Mouse (Mus musculus): ENCODE measurements at regions not wholly inside any gene's neighbourhood (a gene's known extent, or its start where the extent isn't known, plus 50 kb on each side); places are given as distances from the start of the nearest gene placed in this dataset.

- Histone ChIP-seq H3K27ac (no peak overlapping the region), H3K4me2 (replicated peaks) (no peak overlapping the region)
- no peak for ATAC-seq (ENCODE audit: low FRiP score)
These were observed 1542.9 kb upstream of the Slc10a2 start for GRCm38 (mm10) chr8:6648083-6648482.

DNA sequence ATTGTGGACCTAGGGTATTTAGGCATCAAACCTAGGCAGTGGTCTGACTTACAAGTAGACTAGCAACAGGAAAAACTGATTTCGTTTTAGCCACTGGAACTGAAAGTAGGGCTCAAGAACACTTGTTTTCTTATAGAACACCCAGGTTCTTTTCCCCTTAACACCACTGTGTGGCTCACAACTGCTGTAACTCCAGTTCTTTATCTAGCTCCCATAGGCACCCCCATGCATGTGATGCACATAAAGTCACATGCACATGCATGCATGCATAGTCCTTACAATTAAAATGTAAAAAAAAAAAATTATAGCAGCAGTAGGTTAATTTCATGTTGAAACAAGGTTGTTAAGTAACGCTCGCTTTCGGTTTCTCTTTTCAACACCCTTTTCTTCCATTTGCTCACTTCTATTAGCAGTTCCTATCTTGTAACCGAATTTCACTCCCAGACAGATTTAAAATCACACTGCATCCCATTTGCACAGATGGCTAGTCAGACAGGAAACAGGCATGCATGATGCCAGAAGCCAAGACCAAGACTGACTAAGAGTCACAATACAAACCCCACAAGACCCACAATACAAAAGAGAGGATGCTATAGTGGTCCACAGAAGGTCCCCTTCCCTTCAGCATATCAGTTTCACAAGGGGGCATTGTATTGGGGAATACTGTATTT lies 1540.3 kb upstream of the Slc10a2 start:
- no peak overlapping the region for H3K4me2 ChIP-seq (replicated peaks)
- WGBS = 93% methylated on average over 5 of the region's 5 CpGs
- H3K4me1 ChIP-seq = no peaks in the 10 kb centered on the region

More at GRCm38 (mm10) chr8:6648083-6648482, 1542.9 kb upstream of the Slc10a2 start:
- H3K4me3 ChIP-seq = no peak overlapping the region
- H3K36me3 ChIP-seq = no peaks in the 10 kb centered on the region
- H3K9me3 ChIP-seq (replicated peaks) = no peaks in the 10 kb centered on the region
- no peaks in the 10 kb centered on the region for H3K4me1 ChIP-seq
- no peaks in the 10 kb centered on the region for H3K27me3 ChIP-seq
- H3K9ac ChIP-seq = no peak overlapping the region

GRCm38 (mm10) chr8:6644396-6644795 lies 1539.2 kb upstream of the Slc10a2 start:
- H3K9me3 ChIP-seq (replicated peaks) = no peaks in the 10 kb centered on the region
- ATAC-seq (ENCODE audit: low FRiP score) = no peak
- H3K4me2 ChIP-seq (replicated peaks) = no peak overlapping the region
- WGBS = 77% methylated on average over 2 of the region's 2 CpGs
- H3K36me3 ChIP-seq = no peaks in the 10 kb centered on the region
- no peak overlapping the region for H3K27ac ChIP-seq
- no peaks in the 10 kb centered on the region for H3K4me1 ChIP-seq
- H3K27me3 ChIP-seq = no peaks in the 10 kb centered on the region
- no peak overlapping the region for H3K4me3 ChIP-seq
- H3K9ac ChIP-seq = no peak overlapping the region

More for the DNA sequence above, 1540.3 kb upstream of the Slc10a2 start:
- no peak overlapping the region for H3K4me3 ChIP-seq
- H3K9me3 ChIP-seq (replicated peaks) = no peaks in the 10 kb centered on the region
- H3K9ac ChIP-seq = no peak overlapping the region
- no peak overlapping the region for H3K27ac ChIP-seq
- ATAC-seq (ENCODE audit: low FRiP score) = no peak
- H3K27me3 ChIP-seq = no peaks in the 10 kb centered on the region
- H3K36me3 ChIP-seq = no peaks in the 10 kb centered on the region

- Histone ChIP-seq H3K4me2 (replicated peaks) (no peak overlapping the region), H3K36me3 (no peaks in the 10 kb centered on the region), H3K9ac (no peak overlapping the region), H3K9me3 (replicated peaks) (no peaks in the 10 kb centered on the region), H3K4me3 (no peak overlapping the region), H3K27me3 (no peaks in the 10 kb centered on the region), H3K27ac (no peak overlapping the region), H3K4me1 (0 out of 2 replicates have a peak, but pooled peaks cover 2% of the 10 kb centered on the region)
- 57% methylated on average over 8 of the region's 8 CpGs for WGBS
- ATAC-seq (ENCODE audit: low FRiP score) = peak; percentile 35; the same call in 1 of the 2 replicates
These were observed 1521.9 kb upstream of the Slc10a2 start for GRCm38 (mm10) chr8:6627009-6627557.

DNA sequence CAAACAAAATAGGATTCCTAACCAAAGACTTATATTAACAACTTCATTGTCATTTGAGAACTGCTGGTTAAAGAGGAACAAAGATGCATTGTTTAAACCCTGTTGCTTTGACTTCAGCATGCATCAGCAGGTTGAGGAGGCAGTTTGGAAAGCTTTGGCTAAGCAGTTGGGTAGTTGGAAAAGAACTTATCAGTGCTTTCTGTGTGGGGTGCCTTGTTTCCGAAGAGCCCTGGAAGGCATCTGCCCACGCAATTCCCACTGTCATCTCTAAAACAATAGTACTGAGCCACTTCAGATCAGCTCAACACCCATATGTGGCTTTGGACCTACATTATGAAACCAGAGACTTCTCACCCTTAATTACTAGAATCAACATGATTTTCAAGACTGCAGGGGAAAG lies 1503.7 kb upstream of the Slc10a2 start:
- Histone ChIP-seq H3K4me2 (replicated peaks) (no peak overlapping the region), H3K27ac (no peak overlapping the region)
- WGBS = 58% methylated on average over 2 of the region's 2 CpGs

GRCm38 (mm10) chr8:6606854-6607535 lies 1501.8 kb upstream of the Slc10a2 start:
- 0 out of 2 replicates have a peak overlapping the region, but pooled peaks have one; percentile 18 for H3K27ac ChIP-seq
- H3K4me3 ChIP-seq = no peak overlapping the region
- H3K27me3 ChIP-seq = no peaks in the 10 kb centered on the region
- H3K4me1 ChIP-seq = peaks cover 5% of the 10 kb centered on the region
- no peak overlapping the region for H3K4me2 ChIP-seq (replicated peaks)
- peak; percentile 87 for ATAC-seq (ENCODE audit: low FRiP score)
- no peaks in the 10 kb centered on the region for H3K9me3 ChIP-seq (replicated peaks)
- H3K36me3 ChIP-seq = no peaks in the 10 kb centered on the region
- H3K9ac ChIP-seq = no peak overlapping the region
- 15% methylated on average over 9 of the region's 9 CpGs for WGBS

More for the DNA sequence above, 1503.7 kb upstream of the Slc10a2 start:
- no peaks in the 10 kb centered on the region for H3K36me3 ChIP-seq
- H3K9me3 ChIP-seq (replicated peaks) = no peaks in the 10 kb centered on the region
- no peaks in the 10 kb centered on the region for H3K27me3 ChIP-seq
- peaks cover 5% of the 10 kb centered on the region for H3K4me1 ChIP-seq
- no peak for ATAC-seq (ENCODE audit: low FRiP score)
- no peak overlapping the region for H3K4me3 ChIP-seq
- H3K9ac ChIP-seq = no peak overlapping the region

- Histone ChIP-seq H3K4me1 (peaks cover 5% of the 10 kb centered on the region), H3K27me3 (no peaks in the 10 kb centered on the region), H3K9me3 (replicated peaks) (no peaks in the 10 kb centered on the region), H3K4me3 (no peak overlapping the region), H3K36me3 (no peaks in the 10 kb centered on the region), H3K4me2 (replicated peaks) (no peak overlapping the region), H3K27ac (no peak overlapping the region), H3K9ac (no peak overlapping the region)
- WGBS = 79% methylated on average over 5 of the region's 5 CpGs
- ATAC-seq (ENCODE audit: low FRiP score) = peak; percentile 47; the same call in 1 of the 2 replicates
These were observed 1499.2 kb upstream of the Slc10a2 start for GRCm38 (mm10) chr8:6604232-6604804.

GRCm38 (mm10) chr8:6590146-6590545 lies 1485.0 kb upstream of the Slc10a2 start:
- Histone ChIP-seq H3K27me3 (no peaks in the 10 kb centered on the region), H3K27ac (no peak overlapping the region), H3K4me3 (no peak overlapping the region), H3K4me2 (replicated peaks) (no peak overlapping the region), H3K9me3 (replicated peaks) (no peaks in the 10 kb centered on the region), H3K4me1 (no peaks in the 10 kb centered on the region), H3K9ac (no peak overlapping the region), H3K36me3 (no peaks in the 10 kb centered on the region)
- no peak for ATAC-seq (ENCODE audit: low FRiP score)

GRCm38 (mm10) chr8:6583337-6584096 lies 1478.4 kb upstream of the Slc10a2 start:
- WGBS = 93% methylated on average over 6 of the region's 6 CpGs
- Histone ChIP-seq H3K4me2 (replicated peaks) (no peak overlapping the region), H3K27me3 (no peaks in the 10 kb centered on the region), H3K4me1 (no peaks in the 10 kb centered on the region), H3K27ac (no peak overlapping the region), H3K9me3 (replicated peaks) (no peaks in the 10 kb centered on the region), H3K9ac (no peak overlapping the region), H3K4me3 (no peak overlapping the region), H3K36me3 (no peaks in the 10 kb centered on the region)
- ATAC-seq (ENCODE audit: low FRiP score) = no peak

- WGBS = 81% methylated on average over 3 of the region's 3 CpGs
- H3K27me3 ChIP-seq = no peaks in the 10 kb centered on the region
- no peaks in the 10 kb centered on the region for H3K4me1 ChIP-seq
- H3K27ac ChIP-seq = no peak overlapping the region
- no peaks in the 10 kb centered on the region for H3K9me3 ChIP-seq (replicated peaks)
- H3K36me3 ChIP-seq = no peaks in the 10 kb centered on the region
- no peak for ATAC-seq (ENCODE audit: low FRiP score)
- H3K4me3 ChIP-seq = no peak overlapping the region
- H3K4me2 ChIP-seq (replicated peaks) = no peak overlapping the region
- no peak overlapping the region for H3K9ac ChIP-seq
These were observed 1477.6 kb upstream of the Slc10a2 start for GRCm38 (mm10) chr8:6582732-6583131.

- no peak overlapping the region for H3K4me3 ChIP-seq
- no peaks in the 10 kb centered on the region for H3K4me1 ChIP-seq
These were observed 1472.9 kb upstream of the Slc10a2 start for GRCm38 (mm10) chr8:6577868-6578634.

More at GRCm38 (mm10) chr8:6577868-6578634, 1472.9 kb upstream of the Slc10a2 start:
- Histone ChIP-seq H3K4me2 (replicated peaks) (no peak overlapping the region), H3K27me3 (no peaks in the 10 kb centered on the region), H3K36me3 (no peaks in the 10 kb centered on the region), H3K9me3 (replicated peaks) (no peaks in the 10 kb centered on the region), H3K27ac (no peak overlapping the region), H3K9ac (no peak overlapping the region)
- WGBS = 76% methylated on average over 4 of the region's 4 CpGs
- no peak for ATAC-seq (ENCODE audit: low FRiP score)

Data from hindbrain, embryonic 12.5 days (tissue).